Mouse (Mus musculus) G1E (cell line): Measurements from ENCODE around the gene Ccl12.

Experiments used
- CTCF ChIP-seq: IDR thresholded peaks from 2 replicates; pipeline ENCODE4 v1.5.1; 2012; ENCODE audit warnings: low read depth, low read length, inconsistent platforms, mixed read lengths
- POLR2AphosphoS5 ChIP-seq: IDR thresholded peaks from 2 replicates; pipeline ENCODE4 v1.6.1; 2012; ENCODE audit warnings: low read depth, low read length, inconsistent platforms; ENCODE audit not compliant: insufficient replicate concordance
- TAL1 ChIP-seq: conservative IDR thresholded peaks from 2 replicates; pipeline ENCODE4 v1.6.1; 2012; ENCODE audit warnings: low read depth, low read length, inconsistent platforms, mixed read lengths

GRCm38 (mm10) chr11:82114885-82115284 lies 13.2 kb downstream of the Ccl12 start, which contains the start of gene Ccl8:
- TF ChIP-seq CTCF: no peak
- TF ChIP-seq TAL1: no peak
- no peak for TF ChIP-seq POLR2AphosphoS5
